Mouse (Mus musculus) layer of hippocampus, postnatal 25 days (tissue): Measurements from ENCODE around the gene Shc1. TPM values are rescaled to one million over a fixed set of nuclear protein-coding genes. Genes with fewer than 3 reads are reported as not detected.
A peak's percentile ranks its signal among the peaks of the same experiment; 100 is the strongest.
"Not testable (repeated sequence)": the region's sequence is repeated elsewhere in the genome, so short reads cannot be mapped to it uniquely, and the experiment has no call there.

Experiments used
- DNase-seq, 2 experiments: peaks; one replicate each; pipeline ENCODE4 v3.0.0; 2022; ENCODE audit warnings: mixed read lengths in 2 of 2, low spot score in 1 of 2; ENCODE audit errors: extremely low spot score in 1 of 2
- total RNA-seq, 2 experiments: library from RNA; stranded (reverse); gene quantifications; 2 replicates each; pipeline ENCODE4 v1.2.3; 2021

Gene Shc1
- total RNA-seq, 2 experiments from 2014 or later: 11.9 to 13.5 TPM

- peak; percentile 98 to 99 for DNase-seq
Measured at GRCm38 (mm10) chr3:89411490-89412393, 6.5 kb upstream of the Shc1 start, which contains the start of gene Flad1. Gene Flad1 (minus strand): TSS chr3:89411870.

- DNase-seq: no peak
Measured at GRCm38 (mm10) chr3:89416158-89416557, 2.1 kb upstream of the Shc1 start.

- DNase-seq: no peak
Measured at GRCm38 (mm10) chr3:89417131-89417530, 1.1 kb upstream of the Shc1 start.

- DNase-seq: no peak
Measured at GRCm38 (mm10) chr3:89417840-89418169, 438 bp upstream of the Shc1 start.

GRCm38 (mm10) chr3:89418861-89419250 is 613 bp downstream of the Shc1 start:
- no peak for DNase-seq

- DNase-seq: no peak
Measured at GRCm38 (mm10) chr3:89419571-89419970, 1.3 kb downstream of the Shc1 start.

- DNase-seq: no peak
Measured at GRCm38 (mm10) chr3:89419981-89420380, 1.7 kb downstream of the Shc1 start.

- DNase-seq: no peak
Measured at GRCm38 (mm10) chr3:89420421-89420820, 2.2 kb downstream of the Shc1 start.

GRCm38 (mm10) chr3:89421002-89421774 is 2.9 kb downstream of the Shc1 start:
- peak; percentile 38 to 46 for DNase-seq

- no peak for DNase-seq
Measured at GRCm38 (mm10) chr3:89421810-89422473, 3.7 kb downstream of the Shc1 start.

GRCm38 (mm10) chr3:89422556-89423205 is 4.4 kb downstream of the Shc1 start:
- DNase-seq: no peak

- DNase-seq: no peak
Measured at GRCm38 (mm10) chr3:89424416-89425140, 6.3 kb downstream of the Shc1 start.

- DNase-seq: no peak
Measured at GRCm38 (mm10) chr3:89425141-89425525, 6.9 kb downstream of the Shc1 start.

GRCm38 (mm10) chr3:89425876-89426275 is 7.6 kb downstream of the Shc1 start:
- no peak for DNase-seq

GRCm38 (mm10) chr3:89429021-89429420 is 10.8 kb downstream of the Shc1 start:
- DNase-seq: not testable (repeated sequence)

- DNase-seq: peak; percentile 81 to 87
Measured at GRCm38 (mm10) chr3:89430171-89431159, 12.2 kb downstream of the Shc1 start, which contains the start of gene Pygo2. Gene Pygo2 (plus strand): TSS chr3:89430214.

- DNase-seq: no peak
Measured at GRCm38 (mm10) chr3:89432606-89433005, 14.4 kb downstream of the Shc1 start.

- DNase-seq: no peak
Measured at GRCm38 (mm10) chr3:89434532-89434931, 16.3 kb downstream of the Shc1 start.

GRCm38 (mm10) chr3:89435041-89435440 is 16.8 kb downstream of the Shc1 start:
- DNase-seq: no peak
